Mouse (Mus musculus) embryonic facial prominence, embryonic 13.5 days (tissue): Measurements from ENCODE around the gene Ralgps1. TPM values are rescaled to one million over a fixed set of nuclear protein-coding genes. Genes with fewer than 3 reads are reported as not detected.

Source experiments
- ATAC-seq: fragments of 200-750 bp; cut with Nextera tagmentation; 2 replicates; pipeline ENCODE4 v1.8.0; 2017; ENCODE audit warnings: low read depth; ENCODE audit not compliant: insufficient number of reproducible peaks, insufficient read depth, low FRiP score, low TSS enrichment
- H3K27ac ChIP-seq: fragments of 300-500 bp; sonication (generic); 2 replicates; pipeline ENCODE4 v1.5.1; 2015; ENCODE audit warnings: moderate library complexity, mild to moderate bottlenecking, inconsistent platforms
- H3K27me3 ChIP-seq: fragments of 300-500 bp; sonication (generic); 2 replicates; pipeline ENCODE4 v1.6.1; 2015; ENCODE audit warnings: mild to moderate bottlenecking, inconsistent platforms
- H3K36me3 ChIP-seq: fragments of 300-500 bp; sonication (generic); 2 replicates; pipeline ENCODE4 v1.6.1; 2015; ENCODE audit warnings: mild to moderate bottlenecking, inconsistent platforms
- H3K4me1 ChIP-seq: fragments of 300-500 bp; sonication (generic); 2 replicates; pipeline ENCODE4 v1.6.1; 2015; ENCODE audit warnings: inconsistent platforms
- H3K4me2 ChIP-seq: fragments of 300-500 bp; sonication (generic); 2 replicates; pipeline ENCODE4 v1.6.1; 2015; ENCODE audit warnings: moderate library complexity, mild to moderate bottlenecking, inconsistent platforms
- H3K4me3 ChIP-seq: fragments of 300-500 bp; sonication (generic); 2 replicates; pipeline ENCODE4 v1.5.1; 2015; ENCODE audit warnings: mild to moderate bottlenecking, inconsistent platforms
- H3K9ac ChIP-seq: fragments of 300-500 bp; sonication (generic); 2 replicates; pipeline ENCODE4 v1.6.1; 2015; ENCODE audit warnings: mild to moderate bottlenecking, inconsistent platforms
- H3K9me3 ChIP-seq: fragments of 300-500 bp; sonication (generic); 2 replicates; pipeline ENCODE4 v1.6.1; 2016; ENCODE audit warnings: inconsistent platforms
- WGBS: fragments of 180-500 bp; shearing (Covaris S2); methylation state at CpG from one replicate; pipeline ENCODE4 v1.1.7; 2015; ENCODE audit warnings: mixed read lengths; 5-methylcytosine and 5-hydroxymethylcytosine counted together
- polyA plus RNA-seq: library from polyadenylated mRNA; unstranded; fragments of >200 nt; fragmentation: Nextera tagmentation; extraction: Ambion mirVana; gene quantifications from 2 replicates; pipeline ENCODE4 v1.2.1, GENCODE M21; 2015

The Ralgps1 gene
- polyA plus RNA-seq, 1 experiment from 2014 or later, result 4.0 TPM

DNA sequence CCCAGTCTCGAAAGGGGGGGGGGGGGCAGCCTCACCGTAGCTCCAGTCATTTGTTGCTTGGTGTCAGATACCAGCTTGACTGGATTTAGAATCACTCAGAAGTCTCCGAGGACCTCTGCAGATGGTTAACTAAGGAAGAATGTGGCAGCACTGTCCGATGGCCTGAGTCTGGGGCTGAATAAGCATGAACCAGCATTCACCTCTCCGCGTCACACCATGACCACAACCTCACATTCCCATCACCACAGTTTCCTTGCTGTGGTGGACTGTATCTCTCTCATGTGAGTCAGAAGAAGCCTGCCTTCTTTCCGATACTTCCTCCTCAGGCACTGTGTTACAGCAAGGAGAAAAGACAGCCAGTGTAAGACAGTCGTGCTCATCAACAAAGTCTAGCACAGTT lies 12.1 kb downstream of the Ralgps1 start:
- Histone ChIP-seq H3K27ac (no peak overlapping the region), H3K9me3 (no peaks in the 10 kb centered on the region), H3K4me1 (no peaks in the 10 kb centered on the region), H3K9ac (no peak overlapping the region), H3K4me3 (no peak overlapping the region), H3K4me2 (no peak overlapping the region), H3K36me3 (no peaks in the 10 kb centered on the region), H3K27me3 (no peaks in the 10 kb centered on the region)
- no peak for ATAC-seq
- 84% methylated on average over 8 of the region's 8 CpGs for WGBS

DNA sequence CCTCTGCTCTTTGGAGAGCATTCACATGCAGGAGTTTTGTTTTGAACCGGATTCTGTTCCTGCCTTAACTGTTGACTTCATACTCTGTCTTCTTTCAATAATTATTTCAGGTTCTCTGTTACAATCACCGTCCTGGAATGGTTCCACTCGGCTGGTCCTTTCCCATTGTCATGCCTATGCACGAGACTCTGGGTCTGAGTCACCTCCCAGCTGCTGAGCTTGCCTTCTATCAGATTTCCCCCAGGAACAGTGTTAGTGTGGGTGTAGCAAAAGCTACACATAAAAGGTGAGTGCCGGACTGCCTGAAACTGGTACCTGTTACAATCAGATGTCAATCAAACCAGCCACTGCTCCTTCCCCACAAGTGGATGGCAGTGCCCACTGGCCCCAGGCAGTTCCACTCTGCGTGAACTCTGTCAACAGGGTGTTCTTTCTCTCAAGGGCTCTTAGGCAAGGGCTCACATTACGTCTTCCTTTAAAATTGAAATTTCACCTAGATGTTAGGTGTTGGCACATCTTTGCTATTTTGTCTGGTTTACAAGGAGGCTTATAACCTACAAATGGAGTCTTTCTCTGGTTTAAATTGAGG lies 13.9 kb downstream of the Ralgps1 start:
- Histone ChIP-seq H3K9ac (no peak overlapping the region), H3K9me3 (no peaks in the 10 kb centered on the region), H3K4me2 (no peak overlapping the region), H3K27me3 (no peaks in the 10 kb centered on the region), H3K4me3 (no peak overlapping the region), H3K36me3 (no peaks in the 10 kb centered on the region), H3K27ac (no peak overlapping the region), H3K4me1 (no peaks in the 10 kb centered on the region)
- WGBS, result 76% methylated on average over 7 of the region's 7 CpGs
- ATAC-seq, result no peak

DNA sequence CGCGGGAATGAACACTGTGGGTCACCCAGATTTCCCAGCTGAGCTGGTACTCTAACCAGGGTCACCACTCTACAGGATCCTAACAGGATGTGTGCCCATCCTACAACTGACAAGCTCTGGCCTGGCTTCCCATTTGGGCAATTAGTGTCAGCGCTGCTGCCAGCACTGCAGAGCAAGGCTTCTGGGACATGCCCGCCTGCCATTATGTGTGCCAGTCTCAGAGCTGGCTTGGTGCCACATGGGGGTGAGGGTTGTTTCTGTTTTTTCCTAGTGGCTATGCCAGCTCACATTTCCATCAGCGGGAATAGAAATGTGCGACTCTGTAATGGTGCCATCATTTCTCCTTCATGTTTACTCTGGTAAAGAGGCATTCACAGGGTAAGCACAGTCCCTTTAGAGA lies 15.7 kb downstream of the Ralgps1 start:
- Histone ChIP-seq H3K4me2 (no peak overlapping the region), H3K27ac (no peak overlapping the region), H3K4me3 (no peak overlapping the region), H3K27me3 (no peaks in the 10 kb centered on the region), H3K4me1 (no peaks in the 10 kb centered on the region), H3K36me3 (no peaks in the 10 kb centered on the region), H3K9ac (no peak overlapping the region), H3K9me3 (no peaks in the 10 kb centered on the region)
- ATAC-seq, result no peak
- 85% methylated on average over 6 of the region's 6 CpGs for WGBS

DNA sequence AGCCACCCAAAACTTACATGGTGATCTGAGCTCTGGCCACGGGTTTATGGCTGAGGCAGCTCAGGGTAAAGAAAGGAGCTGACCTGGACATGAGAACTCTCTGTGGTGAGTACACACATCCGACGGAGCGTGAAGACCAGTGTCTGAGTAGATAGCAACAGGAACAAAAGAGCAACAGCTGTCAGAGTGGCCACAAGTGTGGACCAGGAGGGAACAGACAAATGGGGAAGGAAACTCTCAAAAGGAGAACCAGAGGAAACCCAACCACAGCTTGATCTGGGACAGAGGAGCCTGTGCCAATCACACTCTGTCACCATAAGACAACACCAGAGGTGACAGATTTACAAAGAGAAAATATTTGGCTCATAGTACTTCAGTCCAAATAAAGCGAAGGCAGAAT lies 17.9 kb downstream of the Ralgps1 start:
- no peak overlapping the region for H3K27ac ChIP-seq
- no peaks in the 10 kb centered on the region for H3K27me3 ChIP-seq
- no peaks in the 10 kb centered on the region for H3K9me3 ChIP-seq
- 80% methylated on average over 5 of the region's 5 CpGs for WGBS
- H3K9ac ChIP-seq, result no peak overlapping the region
- ATAC-seq, result no peak
- no peak overlapping the region for H3K4me2 ChIP-seq
- no peaks in the 10 kb centered on the region for H3K36me3 ChIP-seq
- no peak overlapping the region for H3K4me3 ChIP-seq
- H3K4me1 ChIP-seq, result no peaks in the 10 kb centered on the region

DNA sequence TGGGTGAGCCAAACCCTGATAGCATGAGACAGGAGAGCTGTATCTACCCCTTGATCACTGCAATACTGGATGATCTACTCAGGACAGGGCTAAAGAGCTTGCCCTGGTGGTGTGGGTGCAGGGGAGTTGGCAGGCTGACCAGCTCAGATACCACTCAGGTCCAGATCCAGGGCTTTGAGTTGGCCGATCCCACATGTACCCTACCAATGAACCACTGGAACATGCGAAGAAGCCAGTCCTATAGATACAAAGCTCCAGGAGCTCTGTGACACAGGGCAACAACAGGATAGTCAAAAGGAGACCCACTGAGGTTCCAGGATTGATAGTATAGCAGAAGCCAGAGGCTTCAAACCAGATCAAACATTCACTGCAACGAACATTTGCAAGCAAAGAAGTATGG lies 19.8 kb downstream of the Ralgps1 start:
- Histone ChIP-seq H3K9me3 (no peaks in the 10 kb centered on the region), H3K36me3 (no peaks in the 10 kb centered on the region), H3K27ac (no peak overlapping the region), H3K4me1 (peaks cover under 1% of the 10 kb centered on the region; the same call in 1 of the 2 replicates), H3K4me3 (no peak overlapping the region), H3K4me2 (no peak overlapping the region), H3K27me3 (no peaks in the 10 kb centered on the region), H3K9ac (no peak overlapping the region)
- ATAC-seq, result no peak
- WGBS, result 88% methylated on average over 3 of the region's 3 CpGs

DNA sequence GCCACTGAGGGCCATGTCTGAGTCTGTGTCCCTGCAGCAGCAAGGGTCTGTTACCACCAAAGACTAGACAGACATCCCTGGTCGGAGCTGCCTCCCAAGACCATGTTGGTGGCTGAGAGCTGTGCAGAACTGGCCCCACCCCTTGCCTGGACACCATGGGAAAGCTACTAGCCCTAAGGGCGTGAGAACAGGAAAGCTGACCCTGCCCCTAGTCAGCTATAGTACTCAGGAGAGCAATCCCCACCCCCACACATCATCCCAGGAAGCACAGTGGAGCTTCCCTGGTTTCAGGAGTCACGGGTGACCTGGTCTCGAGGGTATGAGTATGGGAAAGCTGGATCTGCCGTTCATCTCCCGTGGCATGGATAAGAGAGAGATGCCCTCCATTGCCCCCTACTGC lies 20.4 kb downstream of the Ralgps1 start:
- Histone ChIP-seq H3K36me3 (no peaks in the 10 kb centered on the region), H3K4me1 (peaks cover 5% of the 10 kb centered on the region), H3K4me3 (no peak overlapping the region), H3K9ac (no peak overlapping the region), H3K4me2 (no peak overlapping the region), H3K9me3 (no peaks in the 10 kb centered on the region), H3K27ac (no peak overlapping the region), H3K27me3 (no peaks in the 10 kb centered on the region)
- ATAC-seq, result no peak
- WGBS, result 62% methylated on average over 6 of the region's 6 CpGs

DNA sequence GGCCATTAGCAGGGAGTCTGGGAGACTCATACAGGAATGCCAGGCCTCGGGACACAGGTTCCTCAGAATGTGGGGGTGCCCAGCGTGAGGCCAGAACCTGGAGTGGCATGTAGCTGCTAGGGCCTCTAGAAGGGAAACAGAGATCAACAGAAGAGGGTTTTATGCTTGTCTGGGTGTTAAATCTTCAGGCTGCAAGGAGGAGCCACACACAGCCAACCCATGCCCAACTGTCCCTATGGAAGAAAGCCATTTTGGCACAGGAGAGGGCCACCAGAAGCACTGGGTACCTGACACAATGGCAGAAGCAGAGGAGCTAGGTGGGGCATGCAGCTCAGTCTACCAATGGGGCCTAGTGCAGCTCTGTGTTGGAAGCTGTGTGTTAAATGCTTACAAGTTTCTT lies 21.7 kb downstream of the Ralgps1 start:
- H3K9me3 ChIP-seq, result no peaks in the 10 kb centered on the region
- H3K4me3 ChIP-seq, result no peak overlapping the region
- no peaks in the 10 kb centered on the region for H3K36me3 ChIP-seq
- no peak overlapping the region for H3K9ac ChIP-seq
- H3K4me2 ChIP-seq, result no peak overlapping the region
- no peak overlapping the region for H3K27ac ChIP-seq
- ATAC-seq, result no peak
- WGBS, result 52% methylated on average over 2 of the region's 2 CpGs
- H3K27me3 ChIP-seq, result no peaks in the 10 kb centered on the region
- H3K4me1 ChIP-seq, result peaks cover 19% of the 10 kb centered on the region

DNA sequence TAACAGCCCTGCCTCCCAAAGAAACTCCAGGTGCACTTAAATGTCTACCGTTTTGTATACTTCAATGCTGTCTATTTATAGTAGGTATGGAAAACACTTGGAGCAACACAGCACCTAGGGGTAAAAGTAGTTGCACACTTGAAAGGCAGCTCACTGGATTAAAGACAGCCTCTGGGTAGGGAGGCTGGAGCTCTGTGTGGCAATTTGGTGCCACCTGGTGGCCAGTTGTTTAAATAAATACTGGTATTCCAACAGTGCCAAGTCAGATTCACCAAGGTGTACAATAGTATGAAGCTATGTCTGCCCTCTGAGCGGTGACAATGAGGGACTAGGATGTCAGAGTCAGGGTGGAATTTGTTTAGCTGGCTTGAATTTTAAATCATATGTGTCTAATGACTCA lies 22.2 kb downstream of the Ralgps1 start:
- Histone ChIP-seq H3K9ac (no peak overlapping the region), H3K36me3 (no peaks in the 10 kb centered on the region), H3K4me3 (no peak overlapping the region), H3K9me3 (no peaks in the 10 kb centered on the region), H3K27me3 (no peaks in the 10 kb centered on the region), H3K4me2 (no peak overlapping the region), H3K4me1 (peaks cover 19% of the 10 kb centered on the region), H3K27ac (no peak overlapping the region)
- WGBS, result 23% methylated on average over 2 of the region's 2 CpGs
- ATAC-seq, result no peak

DNA sequence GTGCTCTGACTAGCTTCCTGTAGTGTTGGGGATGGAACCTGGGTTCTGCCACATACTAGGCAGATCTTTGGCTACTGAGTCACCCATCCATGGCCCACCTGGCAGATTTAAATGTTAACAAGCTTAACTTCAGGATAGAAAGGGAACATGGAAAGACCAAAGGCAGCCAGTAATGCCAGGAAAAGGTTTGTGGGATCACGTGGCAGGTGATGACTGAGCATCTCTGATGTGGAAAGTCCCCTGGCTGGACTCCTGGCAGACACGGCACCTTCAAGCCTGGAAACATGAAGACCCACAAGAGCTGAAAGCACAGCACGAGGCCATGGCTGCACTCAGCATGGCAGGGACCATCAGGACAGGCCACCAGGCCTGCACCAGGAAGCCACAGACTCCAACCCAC lies 23.0 kb downstream of the Ralgps1 start:
- Histone ChIP-seq H3K4me1 (peaks cover 23% of the 10 kb centered on the region), H3K36me3 (no peaks in the 10 kb centered on the region), H3K27me3 (no peaks in the 10 kb centered on the region), H3K27ac (no peak overlapping the region), H3K9ac (no peak overlapping the region), H3K4me3 (no peak overlapping the region), H3K9me3 (no peaks in the 10 kb centered on the region), H3K4me2 (no peak overlapping the region)
- 80% methylated on average over 3 of the region's 3 CpGs for WGBS
- no peak for ATAC-seq

DNA sequence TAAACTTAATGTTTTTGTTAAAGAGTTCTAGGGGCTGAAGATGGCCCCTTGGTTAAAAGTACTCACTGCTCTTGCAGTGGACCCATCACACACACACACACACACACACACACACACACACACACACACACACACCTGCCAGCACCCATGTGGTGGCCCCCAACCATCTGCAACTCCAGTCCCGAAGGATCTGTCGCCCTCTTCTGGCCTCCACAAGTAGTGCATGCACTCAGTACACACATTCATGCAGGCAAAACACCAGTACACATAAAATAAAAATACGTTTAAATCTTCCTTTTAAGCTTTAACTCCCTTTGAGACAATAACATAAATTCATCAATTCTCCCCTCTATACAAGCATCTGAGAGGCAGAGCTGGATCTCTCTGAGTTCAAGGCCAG lies 23.7 kb downstream of the Ralgps1 start:
- ATAC-seq, result no peak
- WGBS, result 28% methylated on average over 3 of the region's 3 CpGs
- Histone ChIP-seq H3K9me3 (no peaks in the 10 kb centered on the region), H3K4me3 (no peak overlapping the region), H3K9ac (no peak overlapping the region), H3K36me3 (no peaks in the 10 kb centered on the region), H3K27me3 (no peaks in the 10 kb centered on the region), H3K27ac (no peak overlapping the region), H3K4me2 (no peak overlapping the region), H3K4me1 (peaks cover 23% of the 10 kb centered on the region)

DNA sequence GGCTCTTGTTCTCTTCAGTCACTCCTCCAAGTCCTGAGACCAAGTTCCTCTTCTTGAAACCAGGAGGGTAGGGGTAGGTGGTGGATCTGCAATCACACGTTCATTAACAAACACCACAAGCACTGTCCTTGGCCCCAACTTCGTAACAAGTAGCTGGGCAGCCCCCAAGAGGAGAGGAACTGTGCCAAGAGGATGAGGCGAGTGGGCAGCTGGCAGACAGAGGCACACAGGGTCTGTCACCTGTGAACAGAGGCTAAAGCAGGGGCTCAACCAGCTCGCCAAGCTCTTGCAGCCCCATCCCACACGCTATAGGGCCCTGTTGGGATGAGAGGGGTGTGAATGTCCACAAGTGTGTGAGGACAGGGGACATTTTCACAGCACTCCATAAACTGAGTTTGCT lies 24.5 kb downstream of the Ralgps1 start:
- Histone ChIP-seq H3K9me3 (no peaks in the 10 kb centered on the region), H3K4me2 (no peak overlapping the region), H3K4me3 (no peak overlapping the region), H3K36me3 (no peaks in the 10 kb centered on the region), H3K9ac (no peak overlapping the region), H3K27ac (no peak overlapping the region), H3K4me1 (peaks cover 23% of the 10 kb centered on the region), H3K27me3 (no peaks in the 10 kb centered on the region)
- ATAC-seq, result no peak
- 81% methylated on average over 5 of the region's 5 CpGs for WGBS

DNA sequence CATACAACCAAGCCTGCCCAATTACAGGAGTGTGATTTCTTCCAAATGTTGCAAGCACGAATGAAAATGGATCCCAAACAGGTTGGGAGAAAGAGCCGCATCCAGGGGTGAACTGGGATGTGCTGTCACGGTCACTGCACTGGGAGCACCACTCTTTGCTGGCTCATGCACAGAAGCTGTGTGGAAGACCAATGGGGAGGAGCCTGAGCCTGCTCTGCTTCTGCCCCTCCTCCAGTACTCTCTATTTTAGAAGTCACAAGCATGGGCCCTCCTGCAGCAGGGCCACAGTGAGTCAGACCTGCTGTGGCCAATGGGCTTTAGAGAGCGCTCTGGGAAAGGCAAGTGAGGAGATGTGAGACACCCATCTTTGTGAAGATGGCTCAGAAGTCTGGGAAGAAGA lies 25.3 kb downstream of the Ralgps1 start:
- Histone ChIP-seq H3K4me1 (peaks cover 23% of the 10 kb centered on the region), H3K9ac (no peak overlapping the region), H3K36me3 (no peaks in the 10 kb centered on the region), H3K27ac (no peak overlapping the region), H3K4me3 (no peak overlapping the region), H3K4me2 (no peak overlapping the region), H3K27me3 (no peaks in the 10 kb centered on the region), H3K9me3 (no peaks in the 10 kb centered on the region)
- ATAC-seq, result no peak
- WGBS, result 48% methylated on average over 4 of the region's 4 CpGs

DNA sequence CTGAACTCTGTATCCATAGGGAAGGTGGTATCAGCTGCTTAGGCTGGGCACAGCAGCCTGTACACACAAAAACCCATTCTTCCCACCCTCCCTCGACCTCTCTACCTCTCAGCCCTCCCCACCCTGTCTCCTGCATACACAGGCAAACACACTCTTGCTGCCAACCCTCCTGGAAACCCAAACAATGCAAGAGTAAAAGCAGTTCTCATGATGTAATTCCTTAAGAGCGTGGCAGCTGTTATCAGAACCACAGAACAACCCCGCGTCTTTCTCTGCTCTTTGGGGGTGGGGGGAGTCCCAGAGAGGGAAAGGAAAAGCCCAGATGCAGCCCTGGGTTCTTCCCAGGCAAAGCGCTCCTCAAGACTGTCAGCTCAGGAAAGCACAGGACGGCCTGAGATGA lies 25.8 kb downstream of the Ralgps1 start:
- no peaks in the 10 kb centered on the region for H3K36me3 ChIP-seq
- H3K27me3 ChIP-seq, result no peaks in the 10 kb centered on the region
- no peak overlapping the region for H3K27ac ChIP-seq
- H3K4me1 ChIP-seq, result peaks cover 23% of the 10 kb centered on the region
- no peak overlapping the region for H3K4me3 ChIP-seq
- H3K4me2 ChIP-seq, result no peak overlapping the region
- ATAC-seq, result no peak
- 38% methylated on average over 6 of the region's 6 CpGs for WGBS
- H3K9ac ChIP-seq, result no peak overlapping the region
- H3K9me3 ChIP-seq, result no peaks in the 10 kb centered on the region
